8 mouse cellular contexts compared by ENCODE assay signal in genomic region chr5:23712130-23713001, GRCm38 (mm10). TPM values are rescaled to one million over a fixed set of nuclear protein-coding genes. Genes with fewer than 3 reads are reported as not detected.
DNase-seq lines count a peak whose midpoint lies in the region; ATAC-seq lines count a peak whose summit lies in the region.

No protein-coding gene starts in this region.

- H3K4me2 ChIP-seq in lung, embryonic 16.5 days (ENCODE audit: low read depth, low read length), result peak overlapping the region; percentile 74

- H3K27me3 ChIP-seq in lung, embryonic 16.5 days (ENCODE audit: control insufficient read depth, insufficient read depth, low read depth, low read length), result no peaks in the 10 kb centered on the region

- ATAC-seq in frontal cortex, adult (ENCODE audit: low TSS enrichment), result peak; percentile 96
- ATAC-seq in hematopoietic stem cell, adult 5-6 weeks (replicated peaks in 1 of 2; ENCODE audit: insufficient read depth in 1 of 2, low FRiP score in 2 of 2, low TSS enrichment in 1 of 2, low read depth in 1 of 2, poor library complexity in 2 of 2, severe bottlenecking in 2 of 2), result peak; percentile 98
- ATAC-seq in lung, embryonic 16.5 days (ENCODE audit: low read depth), result peak; percentile 100

- 4% methylated on average over 59 of the region's 60 CpGs for WGBS in lung, embryonic 16.5 days

- peak overlapping the region; percentile 85 for H3K9ac ChIP-seq in lung, embryonic 16.5 days (ENCODE audit: low read length)

- H3K9me3 ChIP-seq in lung, embryonic 16.5 days (ENCODE audit: control insufficient read depth, low read length), result peaks cover 16% of the 10 kb centered on the region

- DNase-seq in MEL-GATA-1-ER (ENCODE audit: extremely low read depth, low read depth), result peak; percentile 58
- DNase-seq in cerebellum, adult 9-10 months, result peak; percentile 75
- DNase-seq in layer of hippocampus, adult 9-10 months (ENCODE audit: low spot score), result peak; percentile 10
- DNase-seq in ovary, adult 18-20 months (ENCODE audit: low spot score), result peak; percentile 73
- peak; percentile 86 for DNase-seq in thymus, postnatal 14 days

- peak overlapping the region; percentile 83 for H3K4me3 ChIP-seq in lung, embryonic 16.5 days (ENCODE audit: low read length)

- peaks cover 29% of the 10 kb centered on the region for H3K36me3 ChIP-seq in lung, embryonic 16.5 days (ENCODE audit: control insufficient read depth, insufficient read depth, low read length)

- H3K27ac ChIP-seq in lung, embryonic 16.5 days (ENCODE audit: low read length), result peak overlapping the region; percentile 72

- peaks cover 6% of the 10 kb centered on the region for H3K4me1 ChIP-seq in lung, embryonic 16.5 days (replicated peaks; ENCODE audit: control insufficient read depth, insufficient read depth, low read length)

RNA-seq across cellular contexts. Expression of gene Srpk2, which starts 27.9 kb away (rescaled TPM):
- 57.6 and 61.7 TPM in 2 replicates for total RNA-seq in hematopoietic stem cell, adult 5-6 weeks (2017)
- 43.7 and 45.7 TPM in 2 replicates for polyA plus RNA-seq in lung, embryonic 16.5 days (2015; fragmentation: Nextera tagmentation; extraction: Ambion mirVana)

Comparison
In these comparisons a context has a peak if more than half of its experiments do, and no peak if none do; other contexts are left out.
1. Peak in every context shown above with its lines: DNase-seq, ATAC-seq, H3K4me3 ChIP-seq and H3K27ac ChIP-seq.
2. DNase-seq: peak in every context shown above with its lines; median percentile 86 in thymus, postnatal 14 days; 75 in cerebellum, adult 9-10 months; 73 in ovary, adult 18-20 months; 58 in MEL-GATA-1-ER; 10 in layer of hippocampus, adult 9-10 months.